Mouse (Mus musculus): ENCODE results near the gene Oasl1. TPM values are rescaled to one million over a fixed set of nuclear protein-coding genes. Genes with fewer than 3 reads are reported as not detected.
A peak's percentile ranks its signal among the peaks of the same experiment; 100 is the strongest.
"Not testable (repeated sequence)": the region's sequence is repeated elsewhere in the genome, so short reads cannot be mapped to it uniquely, and the experiment has no call there.

Oasl1 gene
- polyA plus RNA-seq, 1 experiment: not detected

- H3K4me3 ChIP-seq (replicated peaks): no peak overlapping the region
- no peak for TF ChIP-seq TAL1 (IDR thresholded peaks at IDR 0.05; ENCODE audit: low read length)
- no peak for TF ChIP-seq GATA1 (IDR thresholded peaks at IDR 0.05; ENCODE audit: low read length)
- H3K9me3 ChIP-seq (ENCODE audit: control insufficient read depth, low read length): peaks cover 2% of the 10 kb centered on the region; the same call in 1 of the 2 replicates
These were observed 1.3 kb upstream of the Oasl1 start for GRCm38 (mm10) chr5:114921551-114922365.

GRCm38 (mm10) chr5:114922366-114922731 lies 691 bp upstream of the Oasl1 start:
- no peaks in the 10 kb centered on the region for H3K36me3 ChIP-seq (ENCODE audit: control insufficient read depth)
- H3K4me3 ChIP-seq (replicated peaks): no peak overlapping the region
- H3K27me3 ChIP-seq (ENCODE audit: control insufficient read depth): no peaks in the 10 kb centered on the region
- TF ChIP-seq GATA1 (IDR thresholded peaks at IDR 0.05; ENCODE audit: low read length) (no peak), TAL1 (IDR thresholded peaks at IDR 0.05; ENCODE audit: low read length) (no peak)
- H3K9me3 ChIP-seq (ENCODE audit: control insufficient read depth, low read length): peaks cover 2% of the 10 kb centered on the region; the same call in 1 of the 2 replicates
- peaks cover 9% of the 10 kb centered on the region for H3K4me1 ChIP-seq (ENCODE audit: control insufficient read depth)

More at GRCm38 (mm10) chr5:114921551-114922365, 1.3 kb upstream of the Oasl1 start:
- Histone ChIP-seq H3K36me3 (ENCODE audit: control insufficient read depth) (no peaks in the 10 kb centered on the region), H3K4me1 (ENCODE audit: control insufficient read depth) (peaks cover 9% of the 10 kb centered on the region), H3K27me3 (ENCODE audit: control insufficient read depth) (no peaks in the 10 kb centered on the region)

- no peak for TF ChIP-seq TAL1 (IDR thresholded peaks at IDR 0.05; ENCODE audit: low read length)
- H3K4me3 ChIP-seq (replicated peaks): no peak overlapping the region
- H3K36me3 ChIP-seq (ENCODE audit: control insufficient read depth): no peaks in the 10 kb centered on the region
- H3K9me3 ChIP-seq (ENCODE audit: control insufficient read depth, low read length): peaks cover 2% of the 10 kb centered on the region; the same call in 1 of the 2 replicates
- H3K4me1 ChIP-seq (ENCODE audit: control insufficient read depth): peaks cover 7% of the 10 kb centered on the region
- H3K27me3 ChIP-seq (ENCODE audit: control insufficient read depth): no peaks in the 10 kb centered on the region
These were observed 3.2 kb downstream of the Oasl1 start for GRCm38 (mm10) chr5:114926153-114926684.

- Histone ChIP-seq H3K36me3 (ENCODE audit: control insufficient read depth) (no peaks in the 10 kb centered on the region), H3K27me3 (ENCODE audit: control insufficient read depth) (no peaks in the 10 kb centered on the region), H3K9me3 (ENCODE audit: control insufficient read depth, low read length) (peaks cover 2% of the 10 kb centered on the region; the same call in 1 of the 2 replicates), H3K4me1 (ENCODE audit: control insufficient read depth) (peaks cover 5% of the 10 kb centered on the region), H3K4me3 (replicated peaks) (no peak overlapping the region)
- no peak for TF ChIP-seq TAL1 (IDR thresholded peaks at IDR 0.05; ENCODE audit: low read length)
- TF ChIP-seq GATA1 (IDR thresholded peaks at IDR 0.05; ENCODE audit: low read length): no peak
These were observed 3.7 kb downstream of the Oasl1 start for GRCm38 (mm10) chr5:114926753-114927152.

- no peaks in the 10 kb centered on the region for H3K9me3 ChIP-seq (ENCODE audit: control insufficient read depth, low read length)
- 0 out of 2 replicates have a peak, but pooled peaks cover 2% of the 10 kb centered on the region for H3K27me3 ChIP-seq (ENCODE audit: control insufficient read depth)
- no peaks in the 10 kb centered on the region for H3K36me3 ChIP-seq (ENCODE audit: control insufficient read depth)
- no peaks in the 10 kb centered on the region for H3K4me1 ChIP-seq (ENCODE audit: control insufficient read depth)
- TF ChIP-seq GATA1 (IDR thresholded peaks at IDR 0.05; ENCODE audit: low read length) (no peak), TAL1 (IDR thresholded peaks at IDR 0.05; ENCODE audit: low read length) (no peak)
- H3K4me3 ChIP-seq (replicated peaks): no peak overlapping the region
These were observed 8.6 kb downstream of the Oasl1 start for GRCm38 (mm10) chr5:114931626-114932025.

GRCm38 (mm10) chr5:114933206-114933605 lies 10.2 kb downstream of the Oasl1 start:
- no peak for TF ChIP-seq TAL1 (IDR thresholded peaks at IDR 0.05; ENCODE audit: low read length)
- TF ChIP-seq GATA1 (IDR thresholded peaks at IDR 0.05; ENCODE audit: low read length): no peak
- Histone ChIP-seq H3K4me1 (ENCODE audit: control insufficient read depth) (peaks cover 5% of the 10 kb centered on the region), H3K9me3 (ENCODE audit: control insufficient read depth, low read length) (no peaks in the 10 kb centered on the region), H3K27me3 (ENCODE audit: control insufficient read depth) (0 out of 2 replicates have a peak, but pooled peaks cover 2% of the 10 kb centered on the region), H3K36me3 (ENCODE audit: control insufficient read depth) (no peaks in the 10 kb centered on the region), H3K4me3 (replicated peaks) (no peak overlapping the region)

- TF ChIP-seq TAL1 (IDR thresholded peaks at IDR 0.05; ENCODE audit: low read length) (no peak), GATA1 (IDR thresholded peaks at IDR 0.05; ENCODE audit: low read length) (no peak)
- Histone ChIP-seq H3K9me3 (ENCODE audit: control insufficient read depth, low read length) (no peaks in the 10 kb centered on the region), H3K4me1 (ENCODE audit: control insufficient read depth) (peaks cover 5% of the 10 kb centered on the region), H3K4me3 (replicated peaks) (no peak overlapping the region), H3K36me3 (ENCODE audit: control insufficient read depth) (no peaks in the 10 kb centered on the region), H3K27me3 (ENCODE audit: control insufficient read depth) (0 out of 2 replicates have a peak, but pooled peaks cover 2% of the 10 kb centered on the region)
These were observed 12.8 kb downstream of the Oasl1 start for GRCm38 (mm10) chr5:114935838-114936237.

GRCm38 (mm10) chr5:114941138-114941537 lies 18.1 kb downstream of the Oasl1 start:
- H3K9me3 ChIP-seq (ENCODE audit: control insufficient read depth, low read length); H3K4me3 ChIP-seq (replicated peaks); H3K27me3 ChIP-seq (ENCODE audit: control insufficient read depth): not testable (repeated sequence)
- Histone ChIP-seq H3K4me1 (ENCODE audit: control insufficient read depth) (peaks cover 26% of the 10 kb centered on the region), H3K36me3 (ENCODE audit: control insufficient read depth) (peaks cover 11% of the 10 kb centered on the region)

GRCm38 (mm10) chr5:114942074-114942765 lies 19.2 kb downstream of the Oasl1 start, which contains the start of gene 2210016L21Rik:
2210016L21Rik (plus strand) TSS chr5:114942158.
- peaks cover 21% of the 10 kb centered on the region for H3K36me3 ChIP-seq (ENCODE audit: control insufficient read depth)
- H3K4me1 ChIP-seq (ENCODE audit: control insufficient read depth): peaks cover 24% of the 10 kb centered on the region
- no peak for TF ChIP-seq TAL1 (IDR thresholded peaks at IDR 0.05; ENCODE audit: low read length)
- no peak for TF ChIP-seq GATA1 (IDR thresholded peaks at IDR 0.05; ENCODE audit: low read length)
- H3K9me3 ChIP-seq (ENCODE audit: control insufficient read depth, low read length): no peaks in the 10 kb centered on the region
- H3K4me3 ChIP-seq (replicated peaks): peak within 1 kb of the TSS; percentile 85
- H3K27me3 ChIP-seq (ENCODE audit: control insufficient read depth): no peaks in the 10 kb centered on the region
